Mouse (Mus musculus) CD4-positive, CD25-positive, alpha-beta regulatory T cell, adult 4 months (primary cell): ENCODE measurements around the gene Ccdc120. TPM values are rescaled to one million over a fixed set of nuclear protein-coding genes. Genes with fewer than 3 reads are reported as not detected.

Source experiments
- ATAC-seq: one replicate; pipeline ENCODE4 v1.8.0; 2017
- polyA plus RNA-seq, 2 experiments: library from polyadenylated mRNA; unstranded; fragments of 100-300 nt; shearing (Covaris generic); gene quantifications; one replicate each; pipeline ENCODE4 v1.2.1; 2017

Gene Ccdc120
- under 1 TPM; 0.20 to 0.52 TPM for polyA plus RNA-seq

- no peak for ATAC-seq
These were observed at the start of gene Ccdc120 for GRCm38 (mm10) chrX:7750432-7751116. Ccdc120 (minus strand) TSS chrX:7750905.

GRCm38 (mm10) chrX:7797327-7797726 is 46.6 kb upstream of the Ccdc120 start:
- no peak for ATAC-seq

DNA sequence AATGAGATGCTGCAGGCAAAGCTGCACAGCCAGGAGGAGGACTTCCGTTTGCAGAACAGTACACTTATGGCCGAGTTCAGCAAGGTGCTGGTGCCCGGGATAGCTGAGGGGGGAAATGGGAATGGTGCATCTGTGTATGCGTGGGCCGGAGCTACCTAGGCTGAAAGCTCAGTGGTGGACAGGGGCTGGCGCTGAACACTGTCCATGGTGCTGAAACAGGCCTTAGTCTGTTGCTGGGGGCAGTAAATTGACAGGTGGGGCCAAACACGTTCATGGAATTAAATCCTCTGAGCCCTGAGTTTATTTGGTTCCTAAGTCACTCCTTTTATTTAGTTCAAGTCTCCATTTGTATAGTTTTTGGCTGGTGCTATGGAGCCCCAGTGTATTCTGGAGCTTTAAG is 44.3 kb upstream of the Ccdc120 start:
- ATAC-seq, result no peak

GRCm38 (mm10) chrX:7793361-7793760 is 42.7 kb upstream of the Ccdc120 start:
- ATAC-seq, result no peak

- ATAC-seq, result no peak
These were observed 39.6 kb upstream of the Ccdc120 start for GRCm38 (mm10) chrX:7790309-7790708.

DNA sequence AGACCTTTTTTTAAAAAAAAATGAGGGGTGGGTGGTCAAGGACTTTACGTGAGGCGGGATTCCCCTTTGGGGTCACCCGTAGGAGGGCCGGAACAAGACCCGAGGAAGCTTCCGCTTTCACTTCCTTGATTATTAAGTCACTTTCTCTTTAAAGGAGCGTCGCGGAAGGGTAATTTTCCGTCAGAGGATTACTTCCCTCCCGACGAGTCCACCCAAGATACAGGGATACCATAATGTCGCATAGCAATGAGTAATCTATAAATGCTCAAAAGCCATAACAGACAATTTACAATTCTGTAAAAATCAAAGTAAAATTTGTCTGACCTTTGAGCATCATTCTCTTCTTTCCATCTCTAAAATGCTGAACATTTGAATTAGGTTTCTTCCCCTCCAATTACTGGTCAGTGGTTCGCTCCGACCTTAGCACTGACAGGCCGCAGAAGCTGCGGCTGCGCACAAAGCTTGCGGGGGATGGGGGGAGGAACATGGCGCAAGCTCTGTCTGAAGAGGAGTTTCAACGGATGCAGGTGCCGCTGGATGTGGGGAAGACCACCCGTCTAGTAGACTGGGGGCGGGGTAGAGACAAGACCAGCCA is 38.9 kb upstream of the Ccdc120 start, which contains the start of gene Gripap1:
Gene Gripap1, plus strand, starts transcription at position 224 of the 595 bp plus-strand sequence.
- ATAC-seq, result peak; percentile 97

DNA sequence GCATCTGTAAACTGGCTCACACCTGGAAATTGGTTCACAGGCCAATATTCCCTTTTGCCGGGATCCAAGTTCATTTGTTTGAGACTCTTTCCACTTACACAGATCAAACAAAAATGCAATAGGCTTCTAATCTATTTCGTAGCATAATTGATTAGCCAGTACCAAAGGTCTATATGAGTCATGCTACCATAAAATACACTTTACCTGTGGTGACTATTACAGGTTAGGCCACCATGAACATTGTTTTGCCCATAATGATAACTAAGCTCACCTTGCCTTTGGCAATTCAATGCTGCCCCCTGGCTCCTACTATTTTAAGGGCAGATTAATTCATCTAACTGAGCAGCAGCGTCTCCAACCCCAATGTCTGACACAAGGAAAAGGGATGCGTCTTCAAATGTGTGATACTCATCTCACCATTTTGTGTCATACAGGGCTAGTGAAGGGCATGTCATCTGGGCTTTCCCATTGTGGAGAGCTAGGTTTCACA is 31.9 kb upstream of the Ccdc120 start:
- ATAC-seq, result no peak

DNA sequence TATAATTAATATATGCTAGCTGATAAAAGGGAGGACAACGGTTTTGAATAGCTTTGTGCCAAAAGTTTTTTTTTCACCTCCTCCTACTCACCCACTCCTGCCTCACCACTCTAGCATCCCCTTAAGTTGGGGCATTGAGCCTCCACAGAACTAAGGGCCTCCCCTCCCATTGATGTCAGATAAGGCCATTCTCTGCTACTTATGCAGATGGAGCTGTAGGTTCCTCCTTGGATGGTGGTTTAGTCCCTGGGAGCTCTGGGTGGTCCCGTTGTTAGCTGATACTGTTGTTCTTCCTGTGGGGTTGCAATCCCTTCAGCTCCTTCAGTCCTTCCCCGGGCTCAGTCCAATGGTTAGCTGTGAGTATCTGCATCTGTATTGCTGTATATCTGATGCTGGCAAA is 28.6 kb upstream of the Ccdc120 start:
- ATAC-seq, result no peak

DNA sequence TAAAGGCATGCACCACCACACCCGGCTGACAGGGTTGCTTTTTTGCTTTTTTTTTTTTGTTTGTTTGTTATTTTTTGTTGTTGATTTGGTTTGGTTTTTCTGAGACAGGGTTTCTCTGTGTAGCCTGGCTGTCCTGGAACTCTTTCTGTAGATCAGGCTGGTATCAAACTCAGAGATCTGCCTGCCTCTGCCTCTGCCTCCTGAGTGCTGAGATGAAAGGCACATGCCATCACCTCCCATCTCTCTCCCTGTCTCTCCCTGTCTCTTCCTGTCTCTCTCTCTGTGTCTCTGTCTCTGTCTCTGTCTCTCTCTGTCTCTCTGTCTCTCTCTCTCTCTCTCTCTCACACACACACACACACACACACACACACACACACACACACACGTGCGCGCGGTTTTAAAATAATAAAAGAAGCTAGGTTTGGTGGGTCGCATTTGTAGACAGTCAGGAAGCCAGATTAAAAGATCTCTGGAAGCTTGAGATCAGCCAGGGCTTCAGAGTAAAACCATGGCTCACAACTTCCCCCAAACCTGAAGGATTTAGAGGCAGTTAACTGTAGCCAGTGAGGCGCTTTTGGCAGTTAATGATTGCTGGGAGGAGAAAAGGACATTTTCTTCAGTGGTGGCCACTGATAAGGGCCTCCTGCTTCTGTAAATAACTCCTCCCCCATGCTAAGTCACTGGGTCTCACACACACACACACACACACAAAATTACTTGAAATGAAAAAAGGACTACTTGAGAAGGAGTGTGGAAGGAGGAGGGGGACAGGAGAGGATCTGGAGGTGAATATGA is 27.9 kb upstream of the Ccdc120 start:
- no peak for ATAC-seq

DNA sequence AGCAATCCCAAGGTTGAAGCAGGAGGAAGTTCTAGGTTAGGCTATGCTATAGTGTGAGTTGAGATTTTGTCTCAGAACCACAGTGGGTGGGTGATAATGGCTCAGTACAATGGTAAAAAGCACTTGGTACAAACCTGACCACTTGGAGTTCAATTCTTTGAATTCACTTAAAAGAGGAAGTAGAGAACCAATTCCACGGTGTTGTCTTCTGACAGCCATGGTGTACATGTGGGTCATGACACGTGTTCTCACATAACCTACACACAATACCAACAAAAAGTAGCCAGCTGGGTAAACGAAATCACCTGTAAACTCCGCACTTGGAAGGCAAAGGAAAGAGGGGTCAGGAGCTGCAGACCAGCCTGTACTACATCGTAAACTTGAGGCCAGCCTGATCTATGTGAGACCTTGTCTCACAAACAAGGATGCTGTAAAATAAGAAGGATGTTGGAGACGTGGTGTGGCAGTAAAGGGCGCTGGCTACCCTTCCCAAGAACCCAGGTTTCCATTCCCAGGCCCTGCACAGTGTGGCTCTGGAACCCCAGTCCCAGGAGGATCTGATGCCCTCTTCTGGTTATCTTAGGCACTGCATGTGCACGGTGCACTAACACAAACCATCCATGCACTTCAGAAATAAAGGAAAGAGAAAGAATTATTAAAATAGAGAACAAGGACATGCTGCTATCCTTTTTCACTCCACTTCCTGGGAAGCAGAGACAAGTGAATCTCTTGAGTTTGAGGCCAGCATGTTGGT is 25.8 kb upstream of the Ccdc120 start:
- ATAC-seq, result peak; percentile 63

DNA sequence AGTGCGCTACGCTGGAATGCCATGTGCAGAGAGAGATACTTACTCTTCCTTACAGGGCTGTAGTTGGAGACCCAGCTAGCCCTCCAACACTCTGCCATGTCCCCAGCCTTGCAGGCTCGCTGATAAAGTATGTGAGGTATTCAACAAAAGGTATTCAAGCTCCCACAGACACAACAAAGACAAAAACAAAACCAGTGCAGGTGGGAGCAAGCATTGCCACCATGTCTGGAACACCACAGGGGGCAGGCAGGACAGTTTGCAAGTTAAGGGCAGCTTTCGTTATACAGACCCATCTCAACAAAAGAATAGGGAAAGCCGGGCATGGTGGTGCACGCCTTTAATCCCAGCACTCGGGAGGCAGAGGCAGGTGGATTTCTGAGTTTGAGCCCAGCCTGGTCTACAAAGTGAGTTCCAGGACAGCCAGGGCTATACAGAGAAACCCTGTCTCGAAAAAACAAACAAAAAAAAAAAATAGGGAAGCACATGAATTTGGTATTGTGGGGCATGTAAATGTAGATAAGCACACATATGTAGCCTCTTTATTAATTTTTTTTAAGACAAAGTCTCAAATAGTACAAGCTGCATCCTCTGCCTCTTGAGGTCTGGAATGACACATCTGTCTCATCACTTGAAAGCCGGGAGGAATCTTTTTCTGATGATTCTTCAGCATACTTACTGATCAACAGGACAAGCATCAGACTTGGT is 24.9 kb upstream of the Ccdc120 start:
- no peak for ATAC-seq

- no peak for ATAC-seq
These were observed 22.1 kb upstream of the Ccdc120 start for GRCm38 (mm10) chrX:7772766-7773165.

GRCm38 (mm10) chrX:7769302-7770017 is 18.8 kb upstream of the Ccdc120 start:
- no peak for ATAC-seq

DNA sequence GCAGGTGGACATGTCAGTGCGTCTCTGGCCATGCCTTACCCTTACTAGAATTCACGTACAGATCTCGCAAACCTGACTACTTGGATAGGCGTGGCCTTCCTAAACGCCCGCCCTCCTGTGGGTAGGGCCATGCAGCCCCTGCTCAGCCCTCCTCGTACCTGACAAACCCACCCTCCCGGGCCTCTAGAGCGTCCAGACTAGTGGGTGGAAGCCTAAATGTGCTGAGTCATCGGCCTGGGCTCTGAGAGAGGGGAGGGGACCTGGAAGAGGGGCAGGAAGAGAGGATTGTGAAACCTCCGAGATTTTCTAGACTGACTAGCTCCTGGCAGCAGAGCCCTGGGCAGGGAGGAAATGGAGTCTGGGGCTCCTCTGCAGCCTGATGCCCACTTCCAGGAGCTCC is 15.1 kb upstream of the Ccdc120 start:
- no peak for ATAC-seq

DNA sequence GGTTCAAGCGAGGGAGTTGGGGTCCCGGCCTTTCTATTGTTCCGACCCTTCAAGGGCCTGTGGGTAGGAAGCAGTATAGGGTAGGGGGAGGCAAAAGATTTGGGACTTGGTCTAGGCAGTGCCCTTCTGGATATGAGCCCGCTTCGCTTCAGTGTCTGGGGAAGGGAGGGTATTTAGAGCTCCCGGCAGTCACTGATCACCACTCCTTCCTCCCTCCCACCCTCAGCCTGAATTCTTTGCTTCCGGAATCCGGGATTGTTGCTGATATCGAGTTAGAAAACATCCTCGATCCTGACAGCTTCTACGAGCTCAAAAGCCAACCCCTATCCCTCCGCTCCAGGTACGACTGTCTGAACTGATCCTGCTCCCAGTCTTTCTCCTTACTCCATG is 14.6 kb upstream of the Ccdc120 start:
- no peak for ATAC-seq

DNA sequence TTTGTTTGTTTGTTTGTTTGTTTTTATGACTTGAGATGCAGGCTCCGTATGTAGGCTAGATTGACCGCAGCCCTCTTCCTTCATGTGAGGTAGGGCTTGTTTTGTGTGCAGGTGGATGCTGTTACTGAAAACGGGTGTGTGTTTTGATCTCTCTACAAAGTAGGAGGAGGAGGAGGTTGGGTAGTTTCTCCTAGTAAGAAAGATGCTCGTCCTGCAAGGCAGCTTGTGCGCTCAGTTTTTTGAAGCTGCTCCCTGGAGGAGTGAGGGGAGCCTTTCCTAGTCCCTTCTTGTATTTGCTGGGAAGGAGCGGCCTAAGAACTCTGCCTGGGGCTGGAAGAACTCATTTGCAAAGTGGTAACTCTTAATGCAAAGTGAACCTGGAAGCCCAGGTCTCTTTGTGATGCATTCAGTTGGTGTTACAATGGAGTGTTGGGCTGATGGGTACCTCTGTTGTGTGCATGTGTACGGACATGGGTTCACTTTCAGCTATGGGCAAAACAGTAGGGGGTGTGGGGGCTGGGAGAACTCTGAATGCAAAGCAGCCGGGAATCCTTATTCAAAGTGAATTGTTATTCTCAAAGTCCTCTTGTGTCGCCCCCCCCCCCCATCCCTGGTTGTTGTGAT is 14.1 kb upstream of the Ccdc120 start:
- no peak for ATAC-seq

GRCm38 (mm10) chrX:7763631-7764393 is 13.1 kb upstream of the Ccdc120 start:
- no peak for ATAC-seq

- peak; percentile 11 for ATAC-seq
These were observed 12.2 kb upstream of the Ccdc120 start for GRCm38 (mm10) chrX:7762921-7763197.

DNA sequence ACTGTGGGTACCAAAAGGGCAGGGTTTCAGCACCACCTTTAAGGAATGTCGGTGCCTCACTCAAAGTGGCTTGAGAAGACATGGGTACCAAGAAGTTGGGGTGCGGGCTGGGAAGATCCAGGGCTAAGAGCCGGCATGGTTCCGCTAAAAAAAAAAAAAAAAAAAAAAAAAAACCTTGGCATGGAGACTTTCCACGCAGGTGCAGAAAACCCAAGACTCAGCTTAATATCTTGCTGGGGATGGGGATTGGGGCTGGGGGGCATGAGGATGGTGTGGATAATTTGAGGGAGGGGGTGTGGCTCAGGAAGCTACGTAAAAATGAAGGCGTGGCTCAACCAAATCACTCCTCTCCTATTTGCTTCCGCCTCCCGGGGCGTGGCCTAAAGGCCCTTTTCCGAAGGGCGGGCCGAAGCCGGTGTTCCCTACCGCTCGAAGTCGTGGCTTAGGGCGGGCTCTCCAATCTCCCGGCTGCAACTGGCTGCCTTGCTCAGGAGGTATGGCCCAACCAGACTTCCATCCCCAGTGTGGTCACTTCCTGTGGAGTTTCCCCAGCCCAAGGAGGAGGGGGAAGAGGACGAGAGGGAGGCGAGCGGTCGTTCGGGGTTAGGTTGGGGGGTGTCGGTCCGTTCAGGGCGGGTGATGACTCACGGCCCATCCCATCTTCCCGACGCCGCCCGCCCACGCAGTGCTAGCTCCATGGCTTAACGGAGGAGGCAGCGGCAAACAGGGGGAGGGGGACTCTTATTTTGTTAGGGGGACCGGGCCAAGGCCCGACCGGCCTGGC is 11.6 kb upstream of the Ccdc120 start, which contains the start of gene Tfe3:
Gene Tfe3, plus strand, starts transcription at position 424 of the 784 bp plus-strand sequence.
- peak; percentile 94 for ATAC-seq
